Mouse (Mus musculus) heart, postnatal 25 days (tissue): ENCODE measurements around the gene Ccdc8. TPM values are rescaled to one million over a fixed set of nuclear protein-coding genes. Genes with fewer than 3 reads are reported as not detected.

ENCODE experiments used
- DNase-seq: peaks from one replicate; pipeline ENCODE4 v3.0.0; 2022; ENCODE audit warnings: low spot score
- intact Hi-C: fragments of 180-260 bp; cut with DNase I; formaldehyde crosslinking; loops from one replicate; pipeline ENCODE4 v1.15.1; 2025
- total RNA-seq, 2 experiments: library from RNA; stranded (reverse); gene quantifications; 2 replicates each; pipeline ENCODE4 v1.2.3; 2021

Ccdc8 gene
- total RNA-seq, 2 experiments from 2014 or later: 5.2 to 6.5 TPM

GRCm38 (mm10) chr7:17027588-17028343 lies 35.3 kb downstream of the Ccdc8 start, which contains the start of gene Ppp5c:
TSS of gene Ppp5c (minus strand) at chr7:17027924.
- DNase-seq: peak; percentile 83
- intact Hi-C loops: loop anchor here (1.0 to 2.0 kb wide), 2 partner anchors 26 to 33 kb away; no protein-coding TSS in a partner anchor

DNA sequence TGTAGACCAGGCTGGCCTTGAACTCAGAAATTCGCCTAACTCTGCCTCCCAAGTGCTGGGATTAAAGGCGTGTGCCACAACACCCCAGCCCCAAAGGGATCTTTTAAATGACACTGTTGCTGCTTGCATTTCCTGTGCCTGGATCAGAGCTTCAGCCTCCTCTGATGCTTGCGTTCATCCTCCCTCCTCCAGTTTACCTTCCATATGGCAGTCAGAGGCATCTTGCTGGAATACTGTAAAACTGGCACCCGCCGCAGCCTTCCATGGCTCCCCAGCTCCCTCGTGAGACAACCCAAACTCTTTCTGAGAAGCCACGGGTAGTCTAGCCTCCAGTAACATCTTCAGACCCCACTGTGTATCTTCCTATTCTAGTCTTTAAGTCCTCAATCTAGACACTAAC lies 36.4 kb downstream of the Ccdc8 start:
- DNase-seq: no peak
- intact Hi-C loops: loop anchor here (1.0 kb wide), 1 partner anchor 24 kb away; no protein-coding TSS in a partner anchor

DNA sequence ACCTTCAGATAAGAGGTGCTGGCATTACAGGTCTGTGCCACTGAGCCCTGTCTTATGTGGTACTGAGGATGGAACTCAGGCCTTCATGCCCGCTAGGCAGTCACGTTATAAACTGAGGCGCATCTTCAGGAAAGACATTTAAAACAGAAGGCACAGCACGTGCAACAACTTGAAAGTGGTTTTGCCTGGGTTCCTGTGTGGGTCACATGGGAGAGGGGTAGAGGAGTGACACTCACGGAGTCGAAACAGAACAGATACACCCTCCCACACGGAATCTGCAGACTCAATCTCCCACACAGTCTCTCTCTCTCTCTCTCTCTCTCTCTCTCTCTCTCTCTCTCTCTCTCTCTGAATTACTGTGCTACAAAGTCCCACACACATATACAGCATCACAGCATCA lies 37.7 kb downstream of the Ccdc8 start:
- DNase-seq: no peak
- intact Hi-C loops: no loop called here

DNA sequence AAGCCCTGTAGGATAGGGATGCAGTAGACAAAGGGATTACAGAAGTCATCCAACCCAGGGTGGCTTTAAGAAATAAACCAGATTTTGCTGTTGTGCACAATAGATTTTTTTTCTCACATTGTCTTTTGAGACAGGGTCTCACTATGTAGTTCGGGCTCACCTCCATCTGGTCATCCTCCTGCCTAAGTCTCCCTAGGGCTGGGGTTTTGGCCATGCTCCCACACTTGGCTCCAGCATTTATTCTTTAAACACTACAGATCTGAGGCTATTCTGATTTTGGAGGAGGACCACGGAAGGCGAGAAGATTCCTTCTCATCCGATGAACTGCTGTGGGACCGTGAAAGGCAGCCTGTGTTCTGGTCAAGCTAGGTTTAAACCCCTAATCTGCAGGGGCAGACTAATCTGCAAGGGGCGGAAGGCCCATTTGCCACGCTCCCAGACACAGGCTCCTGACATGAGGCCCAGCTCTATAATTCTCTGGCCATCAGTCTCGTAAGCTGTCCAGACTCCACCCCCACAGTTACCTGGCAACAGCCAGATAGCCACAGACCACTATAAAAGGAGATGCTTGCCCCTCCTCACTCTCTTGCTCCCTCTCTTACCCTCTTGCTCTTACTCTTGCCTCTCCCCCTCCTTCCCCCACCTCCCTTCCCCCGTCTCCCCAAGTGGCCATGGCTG lies 45.6 kb downstream of the Ccdc8 start:
- no peak for DNase-seq
- intact Hi-C loops: no loop called here

- DNase-seq: no peak
- intact Hi-C loops: no loop called here
Measured at GRCm38 (mm10) chr7:17039373-17039772, 46.9 kb downstream of the Ccdc8 start.

GRCm38 (mm10) chr7:17045743-17046142 lies 53.2 kb downstream of the Ccdc8 start:
- intact Hi-C loops: no loop called here
- DNase-seq: no peak

Other genes with a start within 250 kb of the Ccdc8 start
- gene Slc1a5, start 211.4 kb upstream of the Ccdc8 start, total RNA-seq: 10 to 100 TPM; 18.5 to 22.8 TPM
- gene Strn4, start 176.8 kb upstream of the Ccdc8 start, total RNA-seq: 10 to 100 TPM; 54.8 to 65.5 TPM
- gene Fkrp, start 176.0 kb upstream of the Ccdc8 start, total RNA-seq: 10 to 100 TPM; 46.2 to 48.0 TPM
- 10 to 100 TPM; 18.0 to 22.9 TPM for gene Prkd2, start 149.8 kb upstream of the Ccdc8 start, total RNA-seq
- gene Dact3, start 117.4 kb upstream of the Ccdc8 start, total RNA-seq: 10 to 100 TPM; 15.2 to 17.4 TPM
- gene Gng8, start 100.9 kb upstream of the Ccdc8 start, total RNA-seq: under 1 TPM; 0.45 to 0.86 TPM
- 1 to 10 TPM; 2.1 to 3.1 TPM for gene Ptgir, start 86.2 kb upstream of the Ccdc8 start, total RNA-seq
- 100 to 1,000 TPM; 196 to 203 TPM for gene Calm3, start 68.6 kb upstream of the Ccdc8 start, total RNA-seq
- 1 to 10 TPM; 3.7 to 4.1 TPM for gene Pnmal2, start 48.0 kb upstream of the Ccdc8 start, total RNA-seq
- gene Pnmal1, start 33.0 kb upstream of the Ccdc8 start, total RNA-seq: not detected
- not detected for gene Gm42372, start 9.6 kb upstream of the Ccdc8 start, total RNA-seq
- 100 to 1,000 TPM in 1 of 2 experiments, 10 to 100 TPM in 1; 97.5 to 102 TPM for gene Ppp5c, start 35.2 kb downstream of the Ccdc8 start, total RNA-seq
- 1 to 10 TPM; 1.8 to 1.9 TPM for gene Hif3a, start 69.7 kb downstream of the Ccdc8 start, total RNA-seq
- gene Psg16, start 81.3 kb downstream of the Ccdc8 start, total RNA-seq: under 1 TPM; 0.14 to 0.16 TPM
- gene Ceacam3, start 157.6 kb downstream of the Ccdc8 start, total RNA-seq: not detected
- gene Psg29, start 210.8 kb downstream of the Ccdc8 start, total RNA-seq: not detected